In the genomic region with DNA sequence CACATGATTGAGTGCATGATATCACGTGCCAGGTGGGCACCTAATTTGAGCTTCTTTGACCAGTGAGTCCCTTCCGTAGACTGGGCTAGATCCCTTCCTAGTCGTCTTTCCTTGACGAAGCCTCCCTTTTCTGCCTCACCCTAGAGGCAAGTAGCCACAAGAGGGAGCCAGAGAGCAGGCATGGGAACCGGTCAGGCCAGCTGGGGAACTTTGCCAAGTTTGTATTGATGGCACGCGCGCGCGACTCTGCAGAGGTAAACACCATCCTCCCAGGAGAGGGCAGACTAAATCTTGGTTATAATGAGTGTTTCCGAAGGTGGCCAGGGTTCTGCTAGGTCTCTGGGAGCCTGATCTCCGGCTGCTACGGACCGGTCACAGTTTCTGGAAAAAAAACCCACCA, we compare ENCODE assay signal across 9 mouse cellular contexts. TPM values are rescaled to one million over a fixed set of nuclear protein-coding genes. Genes with fewer than 3 reads are reported as not detected.
DNase-seq lines count a peak whose midpoint lies in the region; ATAC-seq and TF ChIP-seq lines count a peak whose summit lies in the region.
"Had no signal": no experiment of that assay in that cellular context is flagged by ENCODE, and none has a peak within 500 bp of the region (broad histone marks: within the 10 kb centered on the region; RNA-seq: fewer than 3 reads in every experiment).

No protein-coding gene starts in this region.

- TF ChIP-seq POLR2A in limb, embryonic 14.5 days (IDR thresholded peaks at IDR 0.05; ENCODE audit: borderline replicate concordance, extremely low read depth, insufficient read depth, insufficient read length), result 0 out of 2 replicates have a peak, but pooled peaks have one; percentile 14

- WGBS in embryonic facial prominence, embryonic 15.5 days, result 1% methylated on average over 14 of the region's 14 CpGs
- 2% methylated on average over 14 of the region's 14 CpGs for WGBS in kidney, embryonic 14.5 days
- WGBS in limb, embryonic 14.5 days, result 2% methylated on average over 14 of the region's 14 CpGs
- WGBS in midbrain, postnatal 0 days, result under 1% methylated on average over 14 of the region's 14 CpGs

- H3K9ac ChIP-seq in embryonic facial prominence, embryonic 15.5 days, result no peak overlapping the region
- H3K9ac ChIP-seq in kidney, embryonic 14.5 days (ENCODE audit: low read depth, low read length), result no peak overlapping the region
- no peak overlapping the region for H3K9ac ChIP-seq in limb, embryonic 14.5 days (ENCODE audit: low read depth, low read length, severe bottlenecking)
- no peak overlapping the region for H3K9ac ChIP-seq in midbrain, postnatal 0 days (replicated peaks; ENCODE audit: low read length, poor library complexity, severe bottlenecking)

- H3K9me3 ChIP-seq in embryonic facial prominence, embryonic 15.5 days (replicated peaks), result no peaks in the 10 kb centered on the region
- no peaks in the 10 kb centered on the region for H3K9me3 ChIP-seq in kidney, embryonic 14.5 days (ENCODE audit: control insufficient read depth, low read length)
- H3K9me3 ChIP-seq in limb, embryonic 14.5 days (ENCODE audit: control insufficient read depth, low read length), result no peaks in the 10 kb centered on the region
- H3K9me3 ChIP-seq in midbrain, postnatal 0 days (ENCODE audit: low read length), result no peaks in the 10 kb centered on the region

- TF ChIP-seq CTCF in midbrain, postnatal 0 days (IDR thresholded peaks at IDR 0.05), result peak; percentile 99

- peak overlapping the region; percentile 44 for H3K4me2 ChIP-seq in embryonic facial prominence, embryonic 15.5 days (replicated peaks)
- H3K4me2 ChIP-seq in kidney, embryonic 14.5 days (replicated peaks; ENCODE audit: low read depth, low read length), result peak overlapping the region; percentile 28
- peak overlapping the region; percentile 48 for H3K4me2 ChIP-seq in limb, embryonic 14.5 days (replicated peaks; ENCODE audit: low read depth, low read length, severe bottlenecking)
- H3K4me2 ChIP-seq in midbrain, postnatal 0 days (ENCODE audit: low read depth, low read length, poor library complexity, severe bottlenecking), result peak overlapping the region; percentile 29

- H3K36me3 ChIP-seq in embryonic facial prominence, embryonic 15.5 days, result no peaks in the 10 kb centered on the region
- H3K36me3 ChIP-seq in kidney, embryonic 14.5 days (ENCODE audit: control insufficient read depth, insufficient read depth, low read length), result no peaks in the 10 kb centered on the region
- H3K36me3 ChIP-seq in limb, embryonic 14.5 days (ENCODE audit: control insufficient read depth, insufficient read depth, low read length), result no peaks in the 10 kb centered on the region
- no peaks in the 10 kb centered on the region for H3K36me3 ChIP-seq in midbrain, postnatal 0 days (ENCODE audit: insufficient read depth, low read length)

- DNase-seq in spleen, adult 18-20 months, result peak; percentile 46 to 78
- DNase-seq in spleen, adult 12 weeks (ENCODE audit: low spot score), result no peak
- peak; percentile 79 to 87 for DNase-seq in heart, adult 9 months (ENCODE audit: low spot score in 2 of 2)
- peak; percentile 94 for DNase-seq in limb, embryonic 14.5 days (ENCODE audit: low spot score)
- peak; percentile 95 for DNase-seq in midbrain, postnatal 0 days (ENCODE audit: low spot score)
- DNase-seq in spleen, postnatal 4 days (ENCODE audit: low spot score in 2 of 2), result peak; percentile 82 to 95

- H3K27ac ChIP-seq in embryonic facial prominence, embryonic 15.5 days (replicated peaks), result no peak overlapping the region
- no peak overlapping the region for H3K27ac ChIP-seq in kidney, embryonic 14.5 days (ENCODE audit: low read depth, low read length)
- H3K27ac ChIP-seq in limb, embryonic 14.5 days (replicated peaks; ENCODE audit: low read depth, low read length), result no peak overlapping the region
- peak overlapping the region; percentile 67; the same call in 1 of the 2 replicates for H3K27ac ChIP-seq in midbrain, postnatal 0 days (ENCODE audit: low read depth, low read length)

- peaks cover 26% of the 10 kb centered on the region for H3K27me3 ChIP-seq in embryonic facial prominence, embryonic 15.5 days
- H3K27me3 ChIP-seq in kidney, embryonic 14.5 days (ENCODE audit: control insufficient read depth, insufficient read depth, low read length), result peaks cover 16% of the 10 kb centered on the region
- H3K27me3 ChIP-seq in limb, embryonic 14.5 days (ENCODE audit: control insufficient read depth, insufficient read depth, low read length), result peaks cover 22% of the 10 kb centered on the region
- peaks cover 15% of the 10 kb centered on the region for H3K27me3 ChIP-seq in midbrain, postnatal 0 days (ENCODE audit: insufficient read depth, low read length)

- 0 out of 2 replicates have a peak, but pooled peaks have one; percentile 21 for ATAC-seq in embryonic facial prominence, embryonic 15.5 days (ENCODE audit: insufficient number of reproducible peaks, low FRiP score, low TSS enrichment, low read depth)
- ATAC-seq in kidney, embryonic 14.5 days (ENCODE audit: low FRiP score, low TSS enrichment), result peak; percentile 63
- peak; percentile 6; the same call in 1 of the 2 replicates for ATAC-seq in limb, embryonic 14.5 days (ENCODE audit: low FRiP score, low read depth)
- ATAC-seq in midbrain, postnatal 0 days (ENCODE audit: low FRiP score), result peak; percentile 18; the same call in 1 of the 2 replicates

- peak overlapping the region; percentile 27 for H3K4me3 ChIP-seq in embryonic facial prominence, embryonic 15.5 days (replicated peaks)
- H3K4me3 ChIP-seq in kidney, embryonic 14.5 days (ENCODE audit: low read length), result 0 out of 2 replicates have a peak overlapping the region, but pooled peaks have one; percentile 11
- peak overlapping the region; percentile 19; the same call in 1 of the 2 replicates for H3K4me3 ChIP-seq in limb, embryonic 14.5 days (replicated peaks; ENCODE audit: low read length)
- no peak overlapping the region for H3K4me3 ChIP-seq in midbrain, postnatal 0 days (ENCODE audit: low read depth, low read length)

- peaks cover 46% of the 10 kb centered on the region for H3K4me1 ChIP-seq in embryonic facial prominence, embryonic 15.5 days
- H3K4me1 ChIP-seq in kidney, embryonic 14.5 days (ENCODE audit: control insufficient read depth, insufficient read depth, low read length), result peaks cover 12% of the 10 kb centered on the region; the same call in 1 of the 2 replicates
- H3K4me1 ChIP-seq in limb, embryonic 14.5 days (ENCODE audit: control insufficient read depth, insufficient read depth, low read length), result peaks cover 14% of the 10 kb centered on the region
- H3K4me1 ChIP-seq in midbrain, postnatal 0 days (ENCODE audit: insufficient read depth, low read length), result peaks cover 13% of the 10 kb centered on the region

RNA-seq across cellular contexts. Expression of gene Tmc5, which starts 1.9 kb away (rescaled TPM):
- polyA plus RNA-seq in embryonic facial prominence, embryonic 15.5 days (2015; fragmentation: Nextera tagmentation; extraction: Ambion mirVana), result 0.46 and 0.55 TPM in 2 replicates
- polyA plus RNA-seq in kidney, embryonic 14.5 days (2014; fragmentation: Nextera tagmentation; extraction: Ambion mirVana), result 0.09 TPM in 1 of 2 replicates, not detected in the other
- polyA plus RNA-seq in limb, embryonic 14.5 days (2012; rRNA removed), result 0.29 and 0.32 TPM in 2 replicates
- polyA plus RNA-seq in limb, embryonic 14.5 days (2014; fragmentation: Nextera tagmentation; extraction: Ambion mirVana), result 0.15 and 0.37 TPM in 2 replicates
- 0.47 and 0.66 TPM in 2 replicates for total RNA-seq in midbrain, postnatal 0 days (2014; rRNA removed)
- 0.22 and 0.31 TPM in 2 replicates for polyA plus RNA-seq in midbrain, postnatal 0 days (2015; fragmentation: Nextera tagmentation; extraction: Ambion mirVana)
- polyA plus RNA-seq: C2C12 had no signal

RNA-seq across cellular contexts. Expression of gene Tmc7, which starts 10.7 kb away (rescaled TPM):
- polyA plus RNA-seq in embryonic facial prominence, embryonic 15.5 days (2015; fragmentation: Nextera tagmentation; extraction: Ambion mirVana), result 4.4 and 5.6 TPM in 2 replicates
- polyA plus RNA-seq in kidney, embryonic 14.5 days (2014; fragmentation: Nextera tagmentation; extraction: Ambion mirVana), result 1.2 and 2.7 TPM in 2 replicates
- 4.0 and 4.6 TPM in 2 replicates for polyA plus RNA-seq in limb, embryonic 14.5 days (2012; rRNA removed)
- polyA plus RNA-seq in limb, embryonic 14.5 days (2014; fragmentation: Nextera tagmentation; extraction: Ambion mirVana), result 4.4 and 4.5 TPM in 2 replicates
- 11.5 and 13.5 TPM in 2 replicates for total RNA-seq in midbrain, postnatal 0 days (2014; rRNA removed)
- polyA plus RNA-seq in midbrain, postnatal 0 days (2015; fragmentation: Nextera tagmentation; extraction: Ambion mirVana), result 4.8 and 5.4 TPM in 2 replicates
- polyA plus RNA-seq: C2C12 had no signal

Comparison
In these comparisons a context has a peak if more than half of its experiments do, and no peak if none do; other contexts are left out.
1. ATAC-seq: peak in every context shown above with its lines; median percentile 63 in kidney, embryonic 14.5 days; 21 in embryonic facial prominence, embryonic 15.5 days; 18 in midbrain, postnatal 0 days; 6 in limb, embryonic 14.5 days.